Comparison of ENCODE assay signal across 19 mouse cellular contexts in genomic region chr4:138064882-138065592, GRCm38 (mm10).
DNase-seq lines count a peak whose midpoint lies in the region; ATAC-seq lines count a peak whose summit lies in the region.
"Had no signal": no experiment of that assay in that cellular context is flagged by ENCODE, and none has a peak within 500 bp of the region (broad histone marks: within the 10 kb centered on the region; RNA-seq: fewer than 3 reads in every experiment).

No protein-coding gene starts in this region.

- WGBS in kidney, embryonic 16.5 days: 71% methylated on average over 11 of the region's 11 CpGs
- WGBS in liver, embryonic 13.5 days (ENCODE audit: insufficient replicate concordance): 62% methylated on average over 11 of the region's 11 CpGs

- no peak overlapping the region for H3K4me3 ChIP-seq in kidney, embryonic 16.5 days (ENCODE audit: low read length)
- no peak overlapping the region for H3K4me3 ChIP-seq in liver, embryonic 13.5 days (replicated peaks)
- H3K4me3 ChIP-seq: embryonic facial prominence, embryonic 12.5 days; hindbrain, embryonic 10.5 days had no signal

- no peak overlapping the region for H3K9ac ChIP-seq in kidney, embryonic 16.5 days (replicated peaks; ENCODE audit: low read length)
- H3K9ac ChIP-seq in liver, embryonic 13.5 days: 0 out of 2 replicates have a peak overlapping the region, but pooled peaks have one; percentile 11
- H3K9ac ChIP-seq: embryonic facial prominence, embryonic 12.5 days had no signal

- H3K36me3 ChIP-seq in kidney, embryonic 16.5 days (ENCODE audit: insufficient read depth, low read length): peaks cover 20% of the 10 kb centered on the region
- peaks cover 28% of the 10 kb centered on the region for H3K36me3 ChIP-seq in liver, embryonic 13.5 days

- no peak overlapping the region for H3K27ac ChIP-seq in kidney, embryonic 16.5 days (ENCODE audit: low read length)
- peak overlapping the region; percentile 50 for H3K27ac ChIP-seq in liver, embryonic 13.5 days
- H3K27ac ChIP-seq: embryonic facial prominence, embryonic 12.5 days; hindbrain, embryonic 10.5 days; macrophage had no signal

- peak; percentile 46 for DNase-seq in gastrocnemius, adult 18-20 months (ENCODE audit: low spot score)
- no peak for DNase-seq in gastrocnemius, adult 8-10 months (ENCODE audit: low spot score in 2 of 2)
- DNase-seq in kidney, adult 8-10 months: peak; percentile 36 to 44
- DNase-seq in brain, adult 2 months (ENCODE audit: low read depth, low spot score): peak; percentile 51
- peak; percentile 21 for DNase-seq in liver, embryonic 13.5 days
- DNase-seq in urinary bladder, postnatal 25 days (ENCODE audit: low spot score): no peak
- no peak for DNase-seq in adrenal gland, adult 8-10 months
- DNase-seq: adrenal gland, postnatal 36 days; cerebellum, postnatal 14 days; lung, adult 2 months; midbrain, embryonic 14.5 days; right cerebral cortex, postnatal 25 days; thymus, postnatal 4 days had no signal

- H3K9me3 ChIP-seq in kidney, embryonic 16.5 days (ENCODE audit: low read length): no peaks in the 10 kb centered on the region
- H3K9me3 ChIP-seq in liver, embryonic 13.5 days (replicated peaks): no peaks in the 10 kb centered on the region
- H3K9me3 ChIP-seq: embryonic facial prominence, embryonic 12.5 days; hindbrain, embryonic 10.5 days had no signal

- ATAC-seq in kidney, embryonic 16.5 days (ENCODE audit: low FRiP score, low TSS enrichment): no peak
- ATAC-seq in liver, embryonic 13.5 days (ENCODE audit: low read depth): peak; percentile 63; the same call in 1 of the 2 replicates
- ATAC-seq: activated CD4-positive, CD25-positive, alpha-beta regulatory T cell, adult 4 months had no signal

- H3K27me3 ChIP-seq in kidney, embryonic 16.5 days (ENCODE audit: insufficient read depth, low read length): no peaks in the 10 kb centered on the region
- H3K27me3 ChIP-seq in liver, embryonic 13.5 days: no peaks in the 10 kb centered on the region
- H3K27me3 ChIP-seq: embryonic facial prominence, embryonic 12.5 days had no signal

- H3K4me1 ChIP-seq in kidney, embryonic 16.5 days (ENCODE audit: insufficient read depth, low read length): peaks cover 3% of the 10 kb centered on the region; the same call in 1 of the 2 replicates
- H3K4me1 ChIP-seq in liver, embryonic 13.5 days (replicated peaks): peaks cover 30% of the 10 kb centered on the region
- H3K4me1 ChIP-seq: embryonic facial prominence, embryonic 12.5 days; hindbrain, embryonic 10.5 days had no signal

- no peak overlapping the region for H3K4me2 ChIP-seq in kidney, embryonic 16.5 days (replicated peaks; ENCODE audit: low read depth, low read length)
- H3K4me2 ChIP-seq in liver, embryonic 13.5 days: peak overlapping the region; percentile 6; the same call in 1 of the 2 replicates
- H3K4me2 ChIP-seq: embryonic facial prominence, embryonic 12.5 days; heart, embryonic 11.5 days had no signal

Comparison
In these comparisons a context has a peak if more than half of its experiments do, and no peak if none do; other contexts are left out.
1. DNase-seq: peak in gastrocnemius, adult 18-20 months (single experiment), kidney, adult 8-10 months (2 of 2), brain, adult 2 months (single experiment) and liver, embryonic 13.5 days (single experiment); none in gastrocnemius, adult 8-10 months (0 of 2), urinary bladder, postnatal 25 days (single experiment) and adrenal gland, adult 8-10 months (single experiment).